Mouse (Mus musculus) 3134 (cell line): ENCODE data around the gene Rnf113a1.
A peak's percentile ranks its signal among the peaks of the same experiment; 100 is the strongest.
"Not testable (repeated sequence)": the region's sequence is repeated elsewhere in the genome, so short reads cannot be mapped to it uniquely, and the experiment has no call there.

Experiments
- DNase-seq: peaks from one replicate; pipeline ENCODE4 v3.0.0-alpha.2; 2011; ENCODE audit warnings: low spot score; ENCODE audit not compliant: insufficient read length; ENCODE audit errors: extremely low read depth

The Rnf113a1 gene

DNA sequence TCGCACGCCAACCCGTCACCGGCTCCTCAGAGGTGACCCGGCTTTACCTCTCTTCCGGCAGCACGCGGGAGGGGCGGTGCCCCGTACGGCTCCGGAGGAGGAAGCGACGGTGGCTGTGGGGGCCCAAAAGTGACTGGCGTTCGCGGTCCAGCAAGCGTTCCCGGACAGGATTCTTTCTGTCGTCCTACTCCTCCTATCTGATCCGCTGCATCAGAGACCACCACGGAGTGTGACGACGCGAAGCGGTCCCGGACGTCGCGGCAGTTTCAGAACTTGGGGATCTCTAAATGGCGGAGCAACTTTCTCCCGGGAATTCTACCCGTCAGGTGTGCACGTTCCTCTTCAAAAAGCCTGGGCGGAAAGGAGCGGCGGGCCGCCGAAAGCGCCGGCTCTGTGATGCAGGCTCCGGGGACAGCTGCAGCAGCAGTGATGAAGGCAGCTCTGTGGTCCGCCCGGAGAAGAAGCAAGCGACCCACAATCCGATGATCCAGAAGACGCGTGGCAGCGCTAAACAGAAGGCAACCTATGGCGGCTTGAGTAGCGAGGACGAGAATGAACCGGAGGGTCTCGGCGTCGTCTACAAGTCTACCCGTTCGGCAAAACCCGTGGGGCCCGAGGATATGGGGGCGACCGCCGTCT, at the start of gene Rnf113a1, which contains the start of gene Ndufa1:
Gene Rnf113a1, plus strand, starts transcription at position 141 of the 639 bp plus-strand sequence.
Gene Ndufa1, minus strand, starts transcription at position 59 of the 639 bp plus-strand sequence.
- peak; percentile 86 for DNase-seq

GRCm38 (mm10) chrX:37141732-37142131, 49.3 kb upstream of the Rnf113a1 start:
- no peak for DNase-seq

DNA sequence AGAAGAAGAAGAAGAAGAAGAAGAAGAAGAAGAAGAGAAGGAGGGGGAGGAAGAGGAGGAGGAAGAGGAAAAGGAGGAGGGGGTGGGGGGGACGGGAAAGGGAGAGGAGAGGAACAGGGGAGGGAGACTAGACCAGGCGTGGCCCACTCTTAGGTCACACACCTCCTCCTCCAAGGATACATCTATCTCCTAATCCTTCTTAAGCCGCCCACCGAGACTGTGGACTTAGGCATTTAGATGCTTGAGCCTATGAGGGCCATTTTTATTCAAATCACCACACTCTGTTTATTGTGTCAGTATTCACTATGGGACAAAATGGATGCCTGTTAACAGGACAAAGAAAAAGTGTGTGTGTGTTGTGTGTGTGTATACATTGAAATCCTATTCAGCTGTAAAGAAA, 46.5 kb upstream of the Rnf113a1 start:
- DNase-seq: not testable (repeated sequence)

- peak; percentile 20 for DNase-seq
Observed at GRCm38 (mm10) chrX:37144954-37145353, 46.1 kb upstream of the Rnf113a1 start.

DNA sequence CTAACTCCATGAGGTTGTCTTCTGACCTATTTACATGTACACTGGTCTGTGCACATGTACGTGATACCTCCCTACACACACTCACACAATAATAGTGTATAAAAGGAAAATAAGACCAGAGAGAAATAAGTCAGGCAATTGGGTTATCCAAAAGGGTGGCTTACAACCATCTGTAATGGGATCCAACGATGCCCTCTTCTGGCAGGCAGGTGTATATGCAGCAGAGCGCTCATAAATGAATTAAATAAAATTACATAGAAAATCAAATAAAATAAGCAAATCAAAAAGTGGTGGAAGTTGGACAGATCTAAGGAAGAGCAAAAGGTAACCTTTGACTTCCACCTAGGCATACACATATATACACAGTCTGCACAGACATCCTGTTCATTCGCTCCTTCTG, 33.2 kb upstream of the Rnf113a1 start:
- no peak for DNase-seq

GRCm38 (mm10) chrX:37161169-37161568, 29.9 kb upstream of the Rnf113a1 start:
- DNase-seq: no peak

DNA sequence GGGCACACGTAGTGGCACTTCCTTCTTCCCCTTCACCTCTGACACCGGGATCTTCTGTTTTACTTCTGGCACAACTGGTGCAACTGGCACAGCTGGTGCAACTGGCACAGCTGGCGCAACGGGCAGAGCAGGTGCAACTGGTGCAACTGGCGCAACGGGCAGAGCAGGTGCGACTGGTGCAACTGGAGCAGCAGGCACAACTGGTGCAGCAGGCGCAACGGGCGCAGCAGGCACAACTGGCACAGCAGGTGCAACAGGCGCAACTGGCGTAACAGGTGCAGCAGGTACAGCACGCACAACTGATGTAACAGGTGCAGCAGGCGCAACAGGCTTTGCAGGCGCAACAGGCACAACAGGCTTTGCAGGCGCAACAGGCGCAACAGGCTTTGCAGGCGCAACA, 27.9 kb upstream of the Rnf113a1 start:
- no peak for DNase-seq

DNA sequence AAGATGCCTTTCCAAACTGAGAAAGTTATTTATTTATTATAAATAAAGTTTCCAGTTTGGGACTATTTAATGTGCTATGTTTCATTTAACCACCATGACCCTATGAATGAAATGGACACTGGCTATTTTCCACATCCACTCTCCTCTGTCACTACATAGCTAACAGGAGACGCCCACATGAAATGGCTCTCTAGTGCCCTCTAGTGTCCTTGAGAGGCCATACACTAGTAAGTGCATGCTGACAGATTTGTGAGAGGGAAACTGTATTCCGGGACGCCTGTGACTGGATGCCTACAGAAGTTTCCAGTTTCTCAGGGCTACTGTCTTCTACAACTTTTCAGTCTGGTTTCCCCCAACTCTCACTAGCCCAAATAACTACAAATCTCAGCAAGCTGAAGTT, 24.0 kb upstream of the Rnf113a1 start:
- DNase-seq: no peak

DNA sequence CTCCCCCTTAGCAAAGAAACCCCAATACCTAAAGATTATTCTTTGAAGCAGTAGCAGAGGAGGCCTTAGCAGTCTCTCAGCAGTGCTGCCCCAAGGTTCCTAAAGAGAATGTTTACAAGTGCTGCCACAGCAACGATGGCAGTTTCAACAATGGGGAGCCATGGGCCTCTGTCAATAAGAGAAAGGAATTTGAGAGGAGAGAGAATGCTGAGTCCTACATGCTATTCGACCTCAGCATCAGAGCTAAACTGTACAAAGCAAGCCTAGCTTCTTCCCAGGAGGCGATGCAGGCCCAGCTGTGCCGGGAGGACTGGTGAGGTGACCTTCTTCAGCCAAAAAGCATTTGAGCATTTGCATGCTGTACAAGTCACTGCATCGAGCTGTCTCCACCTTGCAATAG, 22.3 kb upstream of the Rnf113a1 start, which contains the start of gene Akap14:
Gene Akap14, minus strand, starts transcription at position 101 of the 400 bp plus-strand sequence.
- DNase-seq: no peak

DNA sequence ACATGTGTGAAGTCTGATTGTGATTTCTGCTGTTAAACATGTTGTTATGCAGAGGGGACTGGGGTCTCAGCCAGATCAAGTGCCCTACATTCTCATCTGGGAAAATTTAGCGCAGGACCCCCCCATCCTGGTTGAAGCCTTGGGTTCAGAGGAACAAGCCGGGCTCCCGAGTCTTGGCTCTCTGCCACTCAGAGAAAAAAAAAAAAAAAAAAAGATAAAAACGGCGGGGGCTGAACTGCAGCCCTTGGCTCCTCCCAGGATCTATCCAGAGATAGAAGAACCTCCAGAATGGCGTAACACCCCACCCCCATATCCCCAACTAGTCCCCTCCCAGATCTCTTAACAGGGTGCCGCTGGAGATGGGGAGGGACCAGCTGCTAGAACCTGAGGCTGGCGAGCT, 6.6 kb upstream of the Rnf113a1 start:
- not testable (repeated sequence) for DNase-seq

DNA sequence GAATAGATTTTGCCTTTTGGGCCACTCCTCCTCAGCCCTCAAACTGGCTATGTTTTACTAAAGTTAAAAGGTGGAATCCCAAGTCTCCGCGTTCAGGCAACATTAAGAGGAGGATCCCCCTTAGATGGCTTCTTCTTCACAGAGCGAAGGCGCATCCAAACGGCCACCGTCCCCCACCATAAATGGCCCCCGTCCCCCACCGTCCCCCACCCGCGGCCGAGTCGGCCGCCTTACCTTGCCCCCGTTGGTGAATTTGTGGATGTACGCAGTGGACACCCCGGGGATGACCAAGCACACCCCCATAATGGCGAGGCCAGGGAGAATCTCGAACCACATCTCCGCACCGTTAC, 315 bp upstream of the Rnf113a1 start:
- DNase-seq: no peak

DNA sequence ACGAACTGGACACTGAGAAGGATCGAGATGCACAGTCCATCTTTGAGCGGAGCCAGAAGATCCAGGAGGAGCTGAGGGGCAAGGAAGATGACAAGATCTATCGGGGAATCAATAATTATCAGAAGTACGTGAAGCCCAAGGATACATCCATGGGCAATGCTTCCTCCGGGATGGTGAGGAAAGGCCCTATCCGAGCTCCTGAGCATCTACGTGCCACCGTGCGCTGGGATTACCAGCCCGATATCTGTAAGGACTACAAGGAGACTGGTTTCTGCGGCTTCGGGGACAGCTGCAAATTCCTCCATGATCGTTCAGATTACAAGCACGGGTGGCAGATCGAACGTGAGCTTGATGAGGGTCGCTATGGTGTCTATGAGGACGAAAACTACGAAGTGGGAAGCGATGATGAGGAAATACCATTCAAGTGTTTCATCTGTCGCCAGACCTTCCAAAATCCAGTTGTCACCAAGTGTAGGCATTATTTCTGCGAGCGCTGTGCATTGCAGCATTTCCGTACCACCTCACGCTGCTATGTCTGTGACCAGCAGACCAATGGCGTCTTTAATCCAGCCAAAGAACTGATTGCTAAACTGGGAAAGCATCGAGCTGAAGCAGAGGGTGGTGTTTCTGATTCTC, 817 bp downstream of the Rnf113a1 start:
- no peak for DNase-seq

GRCm38 (mm10) chrX:37198676-37199075, 7.6 kb downstream of the Rnf113a1 start:
- DNase-seq: no peak

DNA sequence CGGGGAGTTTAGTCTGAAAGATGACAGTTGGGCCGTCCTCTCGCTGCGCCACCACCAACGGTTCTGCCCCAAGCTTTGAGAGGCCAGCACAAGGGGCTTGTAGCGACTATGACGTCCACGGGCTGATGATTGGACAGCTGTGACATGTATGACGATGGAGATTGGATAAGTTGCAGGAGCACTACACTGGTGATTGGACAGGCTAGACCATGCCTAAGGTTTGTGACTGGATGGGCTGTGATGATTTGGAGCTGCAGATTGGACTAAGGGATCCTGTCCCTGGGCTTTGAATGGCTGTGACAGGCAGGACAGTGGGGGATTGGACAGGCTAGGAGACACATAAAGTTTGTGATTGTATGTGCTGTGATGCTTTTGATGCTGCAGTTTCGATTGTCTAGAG, 19.9 kb downstream of the Rnf113a1 start, which contains the start of gene Gm9:
Gene Gm9, minus strand, starts transcription at position 101 of the 400 bp plus-strand sequence.
- no peak for DNase-seq

- not testable (repeated sequence) for DNase-seq
Observed at GRCm38 (mm10) chrX:37222158-37222557, 31.1 kb downstream of the Rnf113a1 start, which contains the start of gene Rhox1. Rhox1 (minus strand) TSS chrX:37222258.
